Mouse (Mus musculus) fibroblast of lung, adult 2 months (primary cell): Measurements from ENCODE around the gene Nkx2-5.

Source experiments
- DNase-seq: peaks from one replicate; pipeline ENCODE4 v3.0.0-alpha.2; 2011; ENCODE audit warnings: low read depth

Nkx2-5 gene

DNA sequence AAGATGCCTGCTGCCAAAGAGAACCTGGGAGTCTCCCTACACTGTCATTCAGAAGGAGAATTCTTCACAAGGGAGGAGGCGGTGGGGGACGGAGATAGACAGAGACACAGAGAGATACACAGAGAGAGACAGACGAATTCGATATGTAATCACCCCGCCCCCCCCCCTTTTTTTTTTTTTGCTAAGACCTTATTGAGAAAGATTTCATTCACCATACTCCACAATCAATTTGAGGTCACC, at the start of gene Nkx2-5:
Gene Nkx2-5 (minus strand): TSS at position 101 of the 240 bp plus-strand sequence.
- no peak for DNase-seq

DNA sequence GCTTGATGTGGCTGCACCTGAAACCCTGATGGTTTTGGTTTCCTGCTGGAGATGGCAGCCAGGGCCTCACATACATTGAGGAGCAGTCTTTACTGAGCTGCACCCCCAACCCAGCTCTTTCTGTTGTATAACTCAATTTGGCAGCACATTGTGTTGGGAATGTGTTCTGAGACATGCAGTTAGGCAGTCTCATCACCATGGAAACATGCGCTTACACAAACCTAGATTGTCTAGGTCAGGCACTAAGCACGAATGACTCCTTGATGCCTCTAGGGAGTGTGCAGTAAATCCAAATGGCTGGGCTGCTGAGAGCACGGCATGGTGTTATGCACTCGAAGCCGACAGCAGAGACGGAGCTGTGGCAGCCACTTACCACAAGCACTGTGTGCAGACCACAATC, 49.5 kb upstream of the Nkx2-5 start:
- DNase-seq = no peak

DNA sequence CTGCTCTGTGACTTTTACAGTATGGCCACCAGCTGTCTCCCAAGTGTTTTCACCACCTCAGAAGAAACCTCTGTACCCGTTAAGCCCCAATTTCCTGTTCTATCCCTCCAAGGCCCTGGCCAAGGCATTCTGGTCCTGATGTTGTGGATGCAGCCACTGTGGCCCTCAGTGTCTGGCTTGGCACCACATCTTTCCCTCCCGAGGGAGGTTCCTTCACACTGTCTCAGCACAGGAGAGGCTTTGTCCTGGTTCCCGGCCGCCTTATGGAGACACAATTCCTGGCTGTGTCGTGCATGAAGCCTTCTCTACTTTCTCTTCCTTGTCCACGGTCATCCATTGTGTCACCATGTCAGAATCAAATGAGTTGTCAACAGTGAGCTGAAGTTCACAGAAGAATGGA, 48.7 kb upstream of the Nkx2-5 start:
- DNase-seq = no peak

DNA sequence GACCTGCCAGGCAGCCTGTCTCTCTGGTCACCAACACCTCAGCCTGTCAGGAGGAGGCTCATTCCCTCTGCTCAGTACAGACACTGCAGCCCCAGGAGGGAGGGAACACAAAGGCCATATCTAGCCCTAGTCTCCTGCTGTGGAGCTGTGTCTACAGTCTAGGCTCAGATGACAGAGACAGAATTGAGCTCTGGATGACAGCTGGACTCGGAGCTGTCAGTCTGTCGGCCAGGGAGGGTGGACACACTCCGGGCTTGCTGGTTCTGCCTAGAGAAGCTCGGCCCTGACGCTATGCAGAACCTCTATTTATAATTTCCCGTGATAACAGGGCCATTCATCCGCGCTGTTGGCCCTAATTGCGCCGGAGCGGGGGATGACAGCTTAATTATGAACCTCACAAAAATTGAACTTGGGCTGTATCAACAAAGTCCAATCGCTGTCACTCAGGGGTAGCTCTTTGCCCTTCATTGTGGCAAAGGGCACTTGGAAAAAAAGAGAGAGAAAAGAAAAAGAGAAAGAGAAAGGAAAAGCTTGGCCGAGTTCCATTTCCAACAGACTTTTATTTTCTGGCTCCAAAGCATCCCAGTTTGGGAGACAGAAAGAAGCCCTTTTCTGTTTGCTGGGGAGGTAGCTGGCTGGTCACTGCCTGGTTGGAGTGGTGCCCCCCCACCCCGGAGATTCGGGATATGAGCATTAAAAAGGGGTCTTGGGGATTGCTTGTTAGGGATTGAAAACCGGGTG, 48.0 kb upstream of the Nkx2-5 start:
- DNase-seq = no peak

DNA sequence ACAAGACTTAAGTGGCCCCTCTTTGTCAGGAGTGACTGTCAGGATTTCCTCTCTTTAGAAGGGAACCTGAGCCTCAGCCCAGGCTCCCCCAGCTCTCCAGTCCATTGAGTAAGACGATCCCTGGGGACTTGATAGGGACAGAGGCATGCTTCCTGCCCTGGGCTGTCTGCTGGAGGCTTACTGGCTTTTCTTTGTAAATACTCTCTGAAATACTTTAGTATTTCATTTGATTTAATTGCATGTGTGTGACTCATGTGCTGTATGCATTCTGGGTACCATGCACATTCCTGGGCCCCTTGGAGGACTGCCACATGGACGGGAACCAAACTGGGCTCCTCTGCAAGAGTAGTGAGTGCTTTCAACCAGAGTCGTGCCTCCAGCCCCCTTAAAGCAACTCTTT, 43.1 kb upstream of the Nkx2-5 start:
- DNase-seq = peak; percentile 35

DNA sequence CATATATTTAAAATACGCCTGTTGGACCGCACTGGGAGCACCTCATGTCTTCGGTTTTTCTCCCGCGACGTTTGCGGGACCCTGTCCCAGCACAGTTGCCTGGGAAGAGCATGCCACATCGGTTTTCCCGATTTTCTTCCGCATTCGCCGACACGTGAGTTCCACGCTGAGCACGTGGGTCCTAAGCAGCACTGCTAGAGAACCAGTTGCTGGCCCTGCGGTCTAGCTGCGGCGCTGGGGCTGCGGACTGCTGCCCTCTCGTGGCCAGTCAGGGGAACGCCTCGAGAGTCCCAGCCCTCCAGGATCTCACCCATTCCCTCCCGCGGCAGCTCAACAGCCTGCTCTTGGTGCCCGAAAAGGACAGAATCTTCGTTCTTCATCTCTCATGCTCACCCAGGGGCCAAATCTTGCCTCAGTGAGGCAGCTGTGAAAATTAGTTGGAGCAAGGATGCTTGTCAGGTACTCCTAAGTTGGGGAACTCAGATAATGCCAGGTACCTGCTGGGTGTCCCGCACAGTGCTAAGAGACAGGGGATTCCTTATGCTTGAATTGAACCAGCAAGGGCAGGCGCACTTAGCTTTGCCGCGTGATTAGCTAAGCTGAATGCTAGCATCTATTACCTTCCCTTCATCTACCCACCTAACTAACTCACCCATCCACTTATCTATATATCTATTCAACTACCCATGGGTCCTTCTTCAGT, 41.4 kb upstream of the Nkx2-5 start:
- DNase-seq = peak; percentile 73

DNA sequence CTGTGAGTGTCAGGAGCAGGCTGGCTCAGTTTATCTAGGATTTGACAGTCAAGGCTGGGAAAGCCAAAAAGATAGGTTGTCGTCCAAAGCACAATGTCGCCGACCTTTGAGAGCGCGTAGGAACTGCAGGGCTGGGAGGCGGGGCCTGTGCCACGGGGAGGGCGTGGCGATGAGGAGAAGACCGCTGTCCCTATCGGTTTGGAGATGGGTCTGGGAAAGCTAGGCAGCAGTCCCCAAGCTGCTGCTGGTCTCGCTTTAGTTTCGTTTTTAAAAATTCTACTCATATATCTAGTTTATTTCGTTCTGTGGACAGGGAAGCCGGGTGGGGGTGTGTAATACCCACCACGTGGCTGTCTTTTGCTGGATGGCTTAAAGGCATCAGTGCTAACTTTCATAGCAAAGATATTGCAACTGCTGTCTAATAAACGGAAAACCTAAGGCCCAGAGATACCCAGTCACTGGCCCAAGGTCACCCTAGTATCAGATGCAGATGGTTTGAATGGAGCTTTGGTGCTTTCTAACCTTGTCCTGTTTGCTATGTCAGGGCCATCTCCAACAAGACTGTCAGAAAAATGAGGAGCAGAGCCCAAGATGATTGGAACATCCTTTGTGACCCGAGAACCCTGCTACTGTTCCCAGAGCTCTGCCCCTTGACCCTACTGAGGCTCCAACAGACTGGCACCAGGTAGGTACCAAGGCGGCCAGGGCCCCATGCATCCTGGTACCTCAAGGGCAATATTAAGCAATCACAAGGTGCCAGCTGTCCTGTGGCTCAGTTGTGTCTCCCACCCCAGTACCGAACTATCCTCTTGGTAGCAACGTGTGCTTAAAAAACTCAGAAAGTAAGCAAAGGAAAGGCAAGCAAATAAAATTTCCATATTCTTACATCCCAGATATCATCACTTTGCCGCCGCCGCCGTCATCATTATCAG, 40.5 kb upstream of the Nkx2-5 start:
- peak; percentile 57 for DNase-seq

DNA sequence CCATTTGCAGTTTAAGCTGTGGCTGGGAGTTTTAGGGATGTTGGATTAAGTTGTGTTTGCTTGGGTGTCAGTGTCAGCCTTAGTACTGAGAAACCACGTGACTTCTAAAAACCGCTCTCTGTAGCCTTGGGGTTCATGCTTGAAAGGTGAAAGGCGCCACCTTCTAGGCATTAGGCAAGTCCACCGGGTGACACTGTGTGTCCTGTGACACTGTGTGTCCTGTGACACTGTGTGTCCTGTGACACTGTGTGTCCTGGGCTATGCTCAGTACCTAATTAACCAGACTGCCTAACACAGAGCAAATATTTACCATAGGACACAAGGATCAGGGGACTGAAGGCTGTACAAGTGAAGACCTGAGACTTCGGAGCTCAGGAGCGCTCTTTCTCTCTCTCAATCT, 38.8 kb upstream of the Nkx2-5 start:
- DNase-seq = no peak

DNA sequence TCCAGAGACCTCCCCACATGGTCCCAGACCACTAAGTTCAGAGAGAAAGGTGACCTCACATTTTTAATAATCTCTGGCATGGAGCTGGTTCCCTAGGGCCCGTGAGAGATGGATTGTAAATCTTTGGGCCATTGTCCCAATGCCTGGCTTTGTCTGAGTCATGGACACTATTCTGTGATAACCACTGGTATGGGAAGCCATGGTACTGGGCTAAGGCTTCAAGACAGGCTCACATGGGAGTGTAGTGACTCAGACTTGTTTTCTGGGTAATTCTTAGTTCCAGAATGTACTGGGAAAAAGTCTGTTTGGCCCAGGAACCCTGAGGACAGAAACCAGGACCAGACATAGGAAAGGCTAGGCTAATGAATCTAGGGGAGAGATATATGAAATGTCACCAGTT, 37.9 kb upstream of the Nkx2-5 start:
- DNase-seq = peak; percentile 64

DNA sequence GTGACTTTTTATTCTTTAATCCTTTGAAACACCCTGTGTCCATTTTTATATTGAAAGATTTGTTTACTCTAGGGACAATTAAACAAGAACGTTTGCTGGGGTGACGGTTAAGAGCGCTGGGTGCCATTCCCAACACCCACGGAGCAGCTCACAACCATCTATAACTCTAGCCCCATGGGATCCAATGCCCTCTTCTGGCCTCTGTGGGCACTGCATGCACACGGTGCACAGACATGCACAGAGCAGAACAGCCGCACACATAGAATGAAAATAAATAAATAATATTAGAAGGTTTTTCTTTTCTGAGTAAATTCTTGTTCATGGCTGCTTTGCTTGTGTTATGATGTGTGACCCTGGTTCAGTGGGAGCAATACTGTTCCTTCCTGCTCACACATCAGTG, 34.4 kb upstream of the Nkx2-5 start:
- DNase-seq = no peak

DNA sequence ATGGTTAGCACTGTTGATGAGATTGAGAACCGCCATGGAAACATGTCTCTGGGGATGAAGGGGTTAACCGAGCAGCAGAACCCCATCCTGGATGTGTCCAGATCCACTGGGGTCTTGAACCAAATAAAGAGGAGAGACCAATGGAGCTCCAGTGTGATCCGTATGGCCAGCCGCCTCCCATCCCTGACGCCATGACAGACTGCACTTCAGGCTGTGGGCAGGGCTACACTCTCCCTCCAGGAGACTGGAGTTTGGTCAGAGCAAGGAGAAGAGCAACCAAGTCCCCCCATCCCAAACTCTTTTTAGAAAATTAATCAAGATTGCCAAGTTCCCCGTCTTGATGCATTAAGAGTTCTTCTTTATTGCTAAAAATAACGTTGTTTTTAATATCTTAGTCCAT, 33.1 kb upstream of the Nkx2-5 start:
- no peak for DNase-seq

DNA sequence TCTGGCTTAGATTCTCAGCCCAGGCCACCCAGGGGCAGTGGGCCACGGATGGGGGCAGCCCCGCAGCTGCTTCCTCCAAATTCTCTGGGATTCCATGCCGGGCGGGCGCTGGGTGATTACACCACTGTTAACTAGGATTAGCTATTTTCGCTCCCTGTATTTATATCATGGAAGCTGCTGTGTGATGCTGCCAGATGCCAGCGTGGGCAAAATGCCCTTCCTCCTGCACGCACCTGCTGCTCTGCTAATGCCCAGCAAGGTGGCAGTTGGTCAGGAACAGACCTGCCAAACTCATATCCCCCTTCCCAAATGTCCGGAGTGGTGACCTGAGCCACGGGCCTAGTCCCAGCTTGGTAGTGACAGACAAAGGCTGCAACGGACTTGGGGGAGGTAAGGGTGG, 29.7 kb upstream of the Nkx2-5 start:
- DNase-seq = no peak

DNA sequence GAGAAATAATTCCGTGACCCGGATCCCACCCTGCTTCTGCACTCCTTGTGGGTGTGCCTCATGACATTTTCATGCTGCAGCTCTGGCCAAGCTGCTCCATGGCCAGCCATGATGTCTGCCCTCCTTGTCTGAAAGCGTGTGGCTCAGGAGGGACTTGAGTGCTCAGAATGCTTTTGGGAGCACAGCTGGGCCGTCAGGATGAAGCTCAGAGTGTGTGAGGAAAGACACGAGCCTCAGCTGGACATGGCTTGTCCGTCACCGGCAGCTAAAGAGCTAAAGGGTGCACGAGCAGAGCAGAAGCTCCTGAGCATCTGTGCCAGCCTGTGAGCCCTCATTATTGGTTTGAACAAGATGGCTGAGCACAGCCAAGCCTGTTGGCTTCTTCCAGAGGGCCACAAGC, 28.7 kb upstream of the Nkx2-5 start:
- no peak for DNase-seq

DNA sequence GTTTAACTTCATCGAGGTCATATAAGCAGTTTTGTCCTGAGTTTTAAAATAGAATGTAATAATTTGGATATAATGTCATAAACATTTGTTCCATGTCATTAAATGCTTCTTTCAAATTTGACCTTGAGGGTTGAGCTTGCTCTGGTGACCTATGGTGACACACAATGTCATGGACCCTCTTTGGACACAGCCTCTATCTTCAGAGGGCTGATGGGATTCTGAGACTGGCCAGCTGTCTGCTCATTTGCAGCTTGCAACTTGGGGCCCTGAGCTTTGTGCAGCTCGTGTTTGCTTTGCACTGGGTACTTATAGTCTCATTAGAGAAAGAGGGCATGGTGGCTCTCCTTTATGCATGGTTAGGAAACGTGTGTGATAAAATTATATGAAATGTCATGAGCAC, 28.1 kb upstream of the Nkx2-5 start:
- no peak for DNase-seq

DNA sequence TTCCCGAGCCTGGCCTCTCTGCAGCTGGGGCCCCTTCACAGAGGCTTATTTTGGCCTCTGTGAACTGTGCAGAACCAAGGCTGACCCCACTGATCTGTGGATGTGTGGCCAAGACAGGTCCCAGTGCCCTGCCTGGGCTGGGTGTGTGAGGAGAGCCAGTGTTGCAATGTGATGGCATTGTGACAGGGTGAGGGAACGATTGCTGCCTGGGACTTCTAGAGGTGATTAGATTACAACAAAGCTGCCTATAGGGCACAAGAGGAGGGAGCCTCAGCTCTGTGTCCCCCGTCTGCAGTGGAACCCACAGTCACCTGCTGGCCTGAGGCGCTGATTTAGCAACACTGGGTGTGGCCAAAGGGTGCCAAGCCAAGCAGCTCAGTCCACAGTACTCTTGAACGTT, 23.9 kb upstream of the Nkx2-5 start:
- no peak for DNase-seq

DNA sequence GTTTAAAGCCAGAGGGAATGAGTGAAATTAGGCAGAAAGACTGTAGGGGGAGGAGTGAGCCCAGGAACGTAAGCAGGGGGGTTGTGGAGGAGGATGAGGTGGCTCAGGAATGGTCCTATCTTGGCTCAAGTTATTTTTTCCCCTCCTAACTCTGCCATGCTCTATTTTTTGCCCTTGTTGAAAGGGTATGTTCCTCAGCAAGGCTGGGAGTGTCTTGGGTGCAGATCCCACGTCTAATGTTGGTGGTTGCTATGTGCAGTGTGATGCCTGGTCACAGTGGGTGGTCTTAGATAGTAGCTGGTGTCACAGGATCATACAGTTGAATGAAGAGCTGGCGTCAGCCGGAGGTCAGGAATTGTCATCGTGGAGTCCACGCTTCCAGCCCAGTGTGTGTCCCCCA, 20.3 kb upstream of the Nkx2-5 start:
- no peak for DNase-seq

DNA sequence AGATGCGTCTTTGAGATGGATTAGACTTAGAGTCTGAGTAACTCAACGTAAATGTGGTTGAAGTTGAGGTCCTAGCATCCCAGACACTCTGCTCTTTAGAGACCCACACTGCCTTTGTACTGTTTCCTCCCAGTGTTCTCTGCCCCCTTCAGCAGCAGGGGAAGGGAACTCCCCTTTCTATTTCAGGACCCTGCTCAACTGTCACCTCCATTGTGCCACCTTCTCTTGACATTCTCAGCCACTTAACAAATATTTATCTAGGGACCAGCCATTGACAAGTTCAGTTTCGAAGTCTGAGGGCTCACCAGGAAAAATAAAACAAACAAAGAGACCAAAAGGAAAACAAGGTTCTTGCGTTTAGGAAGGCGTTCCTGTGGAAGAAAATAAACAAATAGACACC, 19.5 kb upstream of the Nkx2-5 start:
- DNase-seq = no peak

DNA sequence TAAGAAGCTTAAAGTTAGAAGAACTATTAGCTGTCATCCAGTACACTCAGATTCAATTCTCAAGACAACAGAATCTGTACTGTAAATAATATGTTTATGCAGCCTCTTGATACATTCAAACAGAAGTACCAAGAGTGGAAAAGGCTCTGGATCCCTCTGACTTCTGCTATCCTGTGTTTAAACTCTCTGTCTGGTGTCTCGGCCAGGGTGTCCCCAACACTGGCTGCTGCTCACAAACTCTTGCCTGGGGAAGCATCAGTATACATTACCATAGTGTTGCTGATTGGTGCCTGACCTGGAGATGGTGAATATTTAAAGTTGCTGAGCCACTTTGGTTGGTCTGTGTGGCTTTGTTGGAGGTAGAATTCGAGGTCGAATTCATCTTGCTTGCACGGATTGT, 17.0 kb upstream of the Nkx2-5 start:
- no peak for DNase-seq

DNA sequence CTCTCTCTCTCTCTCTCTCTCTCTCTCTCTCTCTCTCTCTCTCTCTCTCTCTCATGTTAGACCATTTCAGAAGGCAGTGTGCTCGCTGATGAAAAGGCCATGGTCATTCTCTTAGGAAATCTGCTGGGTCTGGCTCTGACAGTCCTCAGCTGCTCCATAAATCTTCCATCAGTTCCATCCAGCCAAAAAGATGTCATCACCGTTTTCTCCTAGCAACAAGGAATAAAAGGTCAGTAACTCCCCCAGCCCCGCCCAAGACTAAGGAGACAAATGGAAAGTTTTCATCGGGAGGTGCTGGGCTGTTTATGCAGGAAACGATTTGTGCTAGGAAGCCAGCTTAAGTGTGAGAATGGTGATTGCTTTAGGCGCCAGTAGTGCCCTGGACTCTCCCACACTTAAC, 16.6 kb upstream of the Nkx2-5 start:
- DNase-seq = peak; percentile 51

DNA sequence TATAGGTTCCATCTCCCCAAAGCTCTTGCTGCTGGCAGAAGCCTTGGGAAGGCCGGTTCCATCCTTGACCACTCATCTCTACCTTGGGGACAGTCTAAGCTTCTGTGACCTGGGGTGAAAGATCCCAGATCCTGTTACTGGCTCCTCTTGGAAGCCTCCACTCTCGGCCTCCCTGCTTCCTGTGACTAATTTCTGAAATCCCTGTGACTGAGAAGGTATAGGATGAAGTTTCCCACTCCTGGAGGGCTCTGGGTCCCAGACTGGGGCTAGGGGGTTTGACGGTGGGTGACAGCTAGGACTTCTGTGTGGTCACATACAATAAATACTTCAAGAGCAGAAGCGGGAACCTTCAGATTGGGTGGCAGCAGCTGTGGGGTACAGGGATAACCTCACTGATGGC, 16.1 kb upstream of the Nkx2-5 start:
- DNase-seq = no peak

DNA sequence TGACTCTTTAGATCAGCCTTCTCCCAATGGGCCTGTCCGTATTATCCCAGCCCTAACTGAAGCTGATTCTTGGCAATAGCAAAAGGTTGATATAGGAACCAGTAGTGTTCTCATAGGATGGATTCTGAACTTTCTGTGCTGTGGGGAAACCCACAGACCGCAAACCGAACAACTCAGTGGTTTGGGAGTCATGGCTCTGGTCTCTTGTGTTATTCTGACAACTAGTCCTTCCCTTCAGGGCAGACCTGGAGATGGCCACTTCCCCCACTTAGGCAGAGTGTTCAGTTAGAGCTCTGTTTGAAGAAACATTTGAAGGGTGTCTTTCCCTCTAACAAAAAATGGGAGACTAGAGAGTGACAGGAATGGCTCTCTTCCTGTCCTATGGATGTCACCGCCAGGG, 7.5 kb upstream of the Nkx2-5 start:
- no peak for DNase-seq

DNA sequence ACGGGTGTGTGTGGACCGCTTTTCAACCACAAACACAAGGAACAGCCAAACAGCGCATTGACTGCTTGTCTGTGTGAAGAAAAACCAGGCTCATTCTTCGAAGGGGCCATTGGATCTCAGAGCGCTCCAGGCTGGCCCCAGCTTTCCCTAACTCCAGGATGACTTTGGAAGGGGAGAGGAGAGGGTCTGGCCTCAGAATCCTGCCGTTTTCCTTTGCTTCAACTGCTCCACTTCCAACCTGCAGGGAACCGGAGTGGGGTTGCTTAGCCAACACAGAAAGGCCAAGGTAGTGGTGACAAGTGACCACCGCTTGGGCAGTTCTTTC, 6.3 kb upstream of the Nkx2-5 start:
- DNase-seq = no peak

DNA sequence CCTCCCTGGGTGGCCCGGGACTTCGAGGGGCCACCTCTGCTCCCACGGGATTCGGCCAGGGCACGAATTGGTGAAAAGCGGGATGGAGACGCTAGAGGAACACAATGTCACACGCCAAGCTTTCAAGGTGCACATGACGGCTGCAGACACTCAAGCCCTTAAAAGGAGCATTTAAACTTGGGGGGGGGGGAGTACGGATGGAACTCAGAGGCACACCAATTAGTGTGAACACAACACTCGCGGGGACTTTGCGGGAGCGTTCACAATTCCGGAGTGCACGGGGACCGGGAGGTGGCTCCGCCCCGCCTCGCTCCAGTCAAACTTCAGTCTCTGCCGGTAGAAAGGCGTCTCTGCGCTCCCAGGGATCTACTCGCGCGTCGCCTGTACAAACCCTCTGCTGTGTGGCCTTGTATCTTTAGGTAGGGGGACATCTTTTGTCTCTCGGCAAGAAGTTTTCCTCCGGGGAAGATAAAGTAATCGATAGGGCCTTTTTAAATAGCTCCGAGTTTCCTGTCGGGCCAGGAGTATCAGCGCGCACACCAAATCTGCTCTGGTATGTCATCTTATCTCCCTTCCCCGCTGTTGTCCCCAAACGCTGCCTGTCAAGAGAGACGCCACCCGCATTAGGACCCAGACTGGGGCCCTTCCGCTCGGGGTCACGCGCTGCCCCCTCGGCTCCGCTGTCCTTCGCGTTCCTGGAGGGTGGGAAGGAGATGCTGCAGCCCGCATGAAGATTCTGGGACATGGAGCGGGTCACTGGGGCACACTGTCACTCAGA, 5.7 kb upstream of the Nkx2-5 start:
- DNase-seq = no peak
